Mouse (Mus musculus) bone marrow, adult 2 months (tissue): Measurements from ENCODE around the gene Cyb5r4. TPM values are rescaled to one million over a fixed set of nuclear protein-coding genes. Genes with fewer than 3 reads are reported as not detected.
"Not testable (repeated sequence)": the region's sequence is repeated elsewhere in the genome, so short reads cannot be mapped to it uniquely, and the experiment has no call there.

Experiments
- H3K27ac ChIP-seq: fragments of 200-500 bp; 2 replicates; pipeline ENCODE4 v1.5.1; 2012; ENCODE audit warnings: low read depth, mild to moderate bottlenecking, control low read depth, inconsistent platforms, low read length; ENCODE audit not compliant: control insufficient read depth, poor library complexity, insufficient read depth
- H3K4me1 ChIP-seq: fragments of 200-500 bp; 2 replicates; pipeline ENCODE4 v1.6.1; 2011; ENCODE audit warnings: low read length; ENCODE audit not compliant: control insufficient read depth, insufficient read depth
- H3K4me3 ChIP-seq: fragments of 200-500 bp; replicated peaks from 2 replicates; pipeline ENCODE3; 2011; ENCODE audit warnings: mild to moderate bottlenecking, low read depth, low read length, control low read depth; ENCODE audit not compliant: control insufficient read depth
- CTCF ChIP-seq: fragments of 200-500 bp; IDR thresholded peaks from 2 replicates; pipeline ENCODE4 v1.5.1; 2011; ENCODE audit warnings: low read length, control low read depth; ENCODE audit not compliant: control insufficient read depth, insufficient read depth
- POLR2A ChIP-seq: fragments of 200-500 bp; IDR thresholded peaks from 2 replicates; pipeline ENCODE4 v1.6.1; 2011; ENCODE audit warnings: low read depth, mild to moderate bottlenecking, control low read depth, low read length, borderline replicate concordance; ENCODE audit not compliant: control insufficient read depth
- WGBS: fragments of 180-500 bp; shearing (Covaris S2); methylation state at CpG from one replicate; pipeline ENCODE4 v1.1.7; 2018; 5-methylcytosine and 5-hydroxymethylcytosine counted together
- polyA plus RNA-seq: library from polyadenylated mRNA; stranded (reverse); fragments of >200 nt; gene quantifications from 2 replicates; pipeline ENCODE4 v1.2.4, GENCODE M21; 2011; ENCODE audit warnings: low replicate concordance; ENCODE audit not compliant: missing spikeins, insufficient read depth, insufficient read length

The Cyb5r4 gene
- polyA plus RNA-seq, 1 experiment: 75.2 TPM

DNA sequence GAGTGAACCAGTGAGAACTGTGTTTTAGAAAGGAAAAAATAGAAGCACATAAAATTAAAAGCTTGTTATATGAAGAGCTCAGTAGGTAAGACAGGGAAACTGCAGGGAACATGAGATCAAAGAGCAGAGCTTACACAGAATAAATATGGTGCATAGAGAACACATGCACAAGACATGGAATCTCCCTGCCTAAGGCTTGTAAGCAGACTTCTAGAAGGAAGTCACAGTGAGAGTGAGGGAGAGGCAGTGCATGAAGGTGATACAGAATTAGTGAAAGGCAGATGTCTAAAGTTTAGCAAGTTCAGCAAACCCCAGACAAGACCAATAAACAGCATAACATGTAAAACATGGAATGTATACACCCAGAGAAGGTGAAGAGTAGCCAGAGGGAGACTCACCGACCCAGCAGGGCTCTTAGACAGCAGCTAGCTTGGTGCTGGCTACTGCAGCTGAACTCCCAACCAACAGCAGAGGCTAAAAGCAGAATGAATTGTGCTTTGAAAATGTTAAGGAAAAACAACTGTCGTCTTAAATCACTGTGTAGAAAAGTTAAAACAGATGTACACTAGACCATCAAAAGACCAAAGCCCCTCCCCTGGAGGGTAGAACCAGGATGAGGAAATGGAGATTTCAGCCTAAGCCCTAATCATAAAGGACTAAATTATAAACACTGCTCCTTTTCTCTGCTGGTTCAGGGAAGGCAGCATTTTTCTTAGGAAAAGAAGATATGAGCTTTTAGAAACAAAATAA is 13.2 kb downstream of the Cyb5r4 start:
- TF ChIP-seq POLR2A (no peak), CTCF (no peak)
- no peak overlapping the region for H3K4me3 ChIP-seq
- H3K27ac ChIP-seq: no peak overlapping the region
- 90% methylated on average over 2 of the region's 2 CpGs for WGBS
- H3K4me1 ChIP-seq: no peaks in the 10 kb centered on the region

DNA sequence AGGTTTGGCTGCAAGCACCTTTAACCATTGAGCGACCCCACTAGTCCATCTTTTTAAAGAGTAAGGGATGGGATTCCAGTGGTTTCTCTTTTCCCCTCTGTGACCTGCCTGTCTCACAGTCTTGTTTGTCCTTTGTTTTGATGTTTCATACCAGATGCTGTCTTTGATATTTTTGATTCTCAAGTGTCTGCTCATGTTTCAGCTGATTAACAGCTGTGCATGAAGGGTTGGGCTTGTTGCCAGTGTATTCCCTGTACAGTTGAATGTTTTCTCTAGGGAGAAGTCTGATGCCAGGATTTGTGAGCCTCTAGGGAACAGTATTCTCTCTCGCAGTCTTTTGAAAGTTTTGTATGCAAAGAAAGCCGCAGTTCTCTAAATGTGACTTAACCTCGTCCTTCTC is 27.6 kb downstream of the Cyb5r4 start:
- H3K4me1 ChIP-seq: no peaks in the 10 kb centered on the region
- H3K4me3 ChIP-seq: no peak overlapping the region
- TF ChIP-seq POLR2A: no peak
- TF ChIP-seq CTCF: no peak
- 82% methylated on average over 4 of the region's 4 CpGs for WGBS
- no peak overlapping the region for H3K27ac ChIP-seq

DNA sequence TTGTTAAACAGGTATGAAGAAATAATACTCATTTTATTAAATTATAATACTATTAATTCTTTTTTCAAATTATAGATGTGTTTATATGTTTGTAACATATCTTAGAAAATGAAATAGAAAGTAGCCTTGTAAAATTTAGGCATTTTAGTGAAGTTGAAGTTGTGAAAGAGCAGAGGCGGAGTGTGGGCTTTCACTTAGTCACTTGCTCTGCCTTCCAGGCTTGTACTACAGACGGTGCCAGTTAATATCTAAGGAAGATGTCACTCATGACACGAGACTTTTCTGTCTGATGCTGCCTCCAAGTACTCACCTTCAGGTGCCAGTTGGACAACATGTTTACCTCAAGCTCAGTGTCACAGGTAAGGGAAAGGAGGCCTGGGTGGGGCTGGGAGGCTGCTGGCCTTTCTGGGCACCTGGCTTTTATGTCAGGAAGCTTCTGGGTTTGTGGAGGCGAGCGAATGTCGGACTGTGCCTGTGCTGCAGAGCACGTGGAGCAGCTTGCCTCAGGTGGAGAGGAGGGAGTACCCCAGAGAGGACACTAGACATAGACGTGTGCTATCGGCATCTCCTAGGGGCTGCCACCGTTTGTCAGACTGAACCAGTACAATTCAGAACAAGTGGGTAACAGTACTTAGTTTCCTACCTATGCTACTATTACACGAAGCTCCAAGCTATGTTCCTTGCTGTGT is 33.9 kb downstream of the Cyb5r4 start:
- H3K4me3 ChIP-seq: no peak overlapping the region
- no peaks in the 10 kb centered on the region for H3K4me1 ChIP-seq
- 86% methylated on average over 11 of the region's 11 CpGs for WGBS
- TF ChIP-seq CTCF: no peak
- no peak for TF ChIP-seq POLR2A
- H3K27ac ChIP-seq: no peak overlapping the region

DNA sequence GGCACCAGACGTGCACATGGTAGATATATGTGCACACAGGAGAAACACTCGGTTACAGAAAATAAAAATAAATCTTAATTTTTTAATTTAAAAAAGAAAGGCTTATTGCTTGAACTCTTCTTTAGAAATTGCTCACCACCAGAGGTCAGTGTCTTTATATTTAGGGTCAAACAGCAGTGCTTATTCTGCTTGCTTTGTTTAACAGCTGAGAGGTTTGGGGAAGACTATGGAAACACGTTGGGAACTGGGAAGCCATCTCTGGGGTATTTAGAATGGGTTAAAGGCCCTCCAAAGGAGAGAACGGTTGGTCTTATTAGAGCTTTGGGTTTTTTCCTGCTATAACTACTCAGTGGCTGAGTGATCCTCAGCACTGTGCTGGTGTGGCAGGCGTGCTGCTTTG is 40.5 kb downstream of the Cyb5r4 start:
- Histone ChIP-seq H3K4me1 (no peaks in the 10 kb centered on the region; the same call in 1 of the 2 replicates), H3K27ac (no peak overlapping the region), H3K4me3 (no peak overlapping the region)
- TF ChIP-seq CTCF (no peak), POLR2A (no peak)
- WGBS: 83% methylated on average over 5 of the region's 5 CpGs

DNA sequence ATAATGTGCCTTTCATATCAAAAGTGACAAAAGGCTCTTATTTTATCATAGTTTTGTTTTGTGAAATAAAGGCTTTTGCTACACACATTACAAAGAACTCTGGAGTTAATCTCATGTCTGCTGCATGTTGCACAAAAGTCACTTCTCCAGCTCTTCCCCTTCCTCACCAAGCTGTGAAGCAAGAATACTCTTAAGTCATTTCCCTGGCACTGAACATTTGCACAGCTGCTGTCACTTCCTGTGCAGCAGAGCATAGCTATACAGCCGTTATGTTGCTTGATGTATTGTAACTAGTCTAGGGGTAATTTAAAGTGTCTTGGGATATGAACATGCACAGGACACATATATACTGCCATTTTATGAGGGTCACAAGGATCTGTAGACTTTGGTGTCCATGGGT is 46.3 kb downstream of the Cyb5r4 start:
- H3K4me1 ChIP-seq: no peaks in the 10 kb centered on the region; the same call in 1 of the 2 replicates
- no peak for TF ChIP-seq POLR2A
- TF ChIP-seq CTCF: no peak
- no peak overlapping the region for H3K27ac ChIP-seq
- no peak overlapping the region for H3K4me3 ChIP-seq
- 39% methylated on average over 1 of the region's 1 CpGs for WGBS

- WGBS: 50% methylated on average over 3 of the region's 3 CpGs
- H3K4me3 ChIP-seq: not testable (repeated sequence)
Observed at GRCm38 (mm10) chr9:87071566-87071965, 49.8 kb downstream of the Cyb5r4 start.

DNA sequence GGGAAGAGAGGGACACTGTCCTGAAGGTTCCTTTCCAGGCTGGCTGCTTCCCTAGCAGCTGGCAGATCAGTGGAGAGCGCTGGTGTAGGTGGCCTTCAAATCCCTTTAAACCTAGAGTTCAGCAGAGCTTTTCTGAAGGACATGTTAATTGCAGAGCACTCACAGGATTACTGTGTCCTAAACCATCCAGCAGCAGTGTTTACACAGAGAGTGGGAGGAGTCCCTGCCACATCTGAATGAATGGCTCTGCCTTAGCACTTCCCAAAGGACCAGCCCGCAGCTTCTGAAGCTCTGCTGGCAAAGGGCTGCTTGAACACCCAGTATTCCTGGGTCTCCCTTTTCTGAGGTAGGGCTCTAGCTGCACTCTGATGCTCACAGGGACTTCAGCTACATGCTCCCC is 56.1 kb downstream of the Cyb5r4 start:
- 85% methylated on average over 2 of the region's 2 CpGs for WGBS
- Histone ChIP-seq H3K27ac (no peak overlapping the region), H3K4me1 (no peaks in the 10 kb centered on the region), H3K4me3 (no peak overlapping the region)
- TF ChIP-seq POLR2A (no peak), CTCF (no peak)

More at GRCm38 (mm10) chr9:87071566-87071965, 49.8 kb downstream of the Cyb5r4 start:
- not testable (repeated sequence) for H3K27ac ChIP-seq, H3K4me1 ChIP-seq

DNA sequence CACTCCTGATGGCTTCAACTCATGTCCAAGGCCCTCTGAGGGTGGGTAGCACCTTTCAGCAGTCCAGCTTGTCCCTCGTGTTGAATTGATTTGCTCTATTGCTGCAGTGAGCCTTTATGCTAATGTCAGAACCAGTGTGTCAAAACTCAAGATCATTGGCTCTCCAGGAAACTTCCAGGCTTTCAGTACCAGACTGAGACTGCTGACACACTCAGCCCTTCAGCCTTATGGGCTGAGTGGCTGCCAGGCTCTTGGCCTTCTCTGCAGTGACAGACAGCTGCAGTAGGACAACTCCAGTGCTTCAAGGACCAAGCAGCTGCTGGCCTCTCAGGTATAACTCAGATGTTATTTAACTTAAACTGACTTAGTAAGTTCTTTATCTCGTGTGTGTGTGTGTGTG is 57.7 kb downstream of the Cyb5r4 start:
- Histone ChIP-seq H3K27ac (no peak overlapping the region), H3K4me1 (no peaks in the 10 kb centered on the region), H3K4me3 (no peak overlapping the region)
- 64% methylated on average over 2 of the region's 2 CpGs for WGBS
- TF ChIP-seq CTCF (no peak), POLR2A (no peak)

- WGBS: 78% methylated on average over 4 of the region's 4 CpGs
Observed at GRCm38 (mm10) chr9:87086991-87087390, 65.2 kb downstream of the Cyb5r4 start.

More at GRCm38 (mm10) chr9:87086991-87087390, 65.2 kb downstream of the Cyb5r4 start:
- Histone ChIP-seq H3K4me1 (no peaks in the 10 kb centered on the region), H3K27ac (no peak overlapping the region), H3K4me3 (no peak overlapping the region)
- TF ChIP-seq POLR2A (no peak), CTCF (no peak)
